Mouse (Mus musculus) fat pad, adult 2 months (tissue): Measurements from ENCODE around the gene Ftsj1.
A peak's percentile ranks its signal among the peaks of the same experiment; 100 is the strongest.

Experiments used
- DNase-seq: peaks from one replicate; pipeline ENCODE4 v3.0.0-alpha.2; 2011; ENCODE audit warnings: low read depth, low spot score; ENCODE audit errors: extremely low read depth

Ftsj1 gene

GRCm38 (mm10) chrX:8252334-8253285, at the start of gene Ftsj1:
Ftsj1 (minus strand) TSS chrX:8252406.
- no peak for DNase-seq

GRCm38 (mm10) chrX:8288621-8289020, 36.4 kb upstream of the Ftsj1 start:
- DNase-seq = no peak

GRCm38 (mm10) chrX:8274056-8274455, 21.9 kb upstream of the Ftsj1 start:
- DNase-seq = no peak

- DNase-seq = no peak
Measured at GRCm38 (mm10) chrX:8272000-8272399, 19.8 kb upstream of the Ftsj1 start.

DNA sequence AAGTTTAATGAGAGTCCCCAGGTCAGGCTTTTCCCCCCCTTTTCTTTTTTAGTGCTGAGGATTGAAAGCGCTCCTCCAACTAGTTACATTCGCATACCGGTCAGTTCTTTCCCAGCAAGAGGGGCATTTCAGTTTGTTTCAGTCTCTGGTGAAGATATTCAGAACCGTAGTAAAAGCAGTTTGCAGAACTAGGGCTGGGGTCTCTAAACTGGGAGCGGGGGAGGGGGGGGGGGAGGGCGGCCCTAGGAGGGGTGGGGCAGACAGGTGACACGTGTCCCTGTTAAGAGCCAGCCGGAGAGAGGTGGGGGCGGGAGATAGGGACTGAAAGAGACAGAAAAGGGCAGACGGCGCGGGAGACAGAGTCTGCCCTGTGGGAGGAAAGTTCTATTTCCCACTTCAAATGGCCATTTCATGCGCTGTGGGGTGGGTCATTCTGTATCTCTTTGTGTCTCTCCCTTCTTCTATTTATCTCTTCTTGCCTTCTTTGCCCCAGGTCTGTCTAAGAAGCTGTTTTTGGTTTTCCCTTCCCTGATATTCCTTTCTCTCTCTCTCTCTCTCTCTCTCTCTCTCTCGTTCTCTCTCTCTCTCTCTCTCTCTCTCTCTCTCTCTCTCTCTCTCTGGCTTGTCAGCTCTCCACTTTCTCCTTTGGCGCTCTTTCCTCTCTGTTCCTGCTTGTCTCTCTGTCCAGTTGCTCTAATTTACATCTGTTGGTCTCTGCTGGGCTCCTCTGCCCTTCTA, 19.0 kb upstream of the Ftsj1 start, which contains the start of gene Slc38a5:
Gene Slc38a5 (plus strand): TSS at position 51 of the 738 bp plus-strand sequence.
- DNase-seq = no peak

DNA sequence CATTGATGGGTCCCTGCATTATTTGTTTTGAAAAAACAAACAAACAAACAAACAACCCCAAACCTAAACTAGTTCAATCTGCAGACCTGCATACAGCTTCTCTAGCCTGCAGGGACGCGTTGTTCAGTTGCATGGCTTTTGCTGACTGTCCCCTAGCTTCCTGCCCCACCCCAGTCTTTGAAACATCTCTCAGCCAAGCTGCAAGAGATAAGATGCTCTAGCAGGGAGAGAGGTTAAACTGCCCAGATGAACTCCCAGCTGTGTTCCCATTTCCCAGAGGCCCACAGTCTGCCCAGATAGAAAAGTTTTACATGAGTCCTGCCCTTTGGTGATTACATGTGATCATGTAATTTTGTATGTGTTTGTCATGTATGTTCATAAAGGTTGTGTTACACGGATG, 12.0 kb upstream of the Ftsj1 start:
- DNase-seq = no peak

GRCm38 (mm10) chrX:8263156-8263804, 11.1 kb upstream of the Ftsj1 start:
- no peak for DNase-seq

DNA sequence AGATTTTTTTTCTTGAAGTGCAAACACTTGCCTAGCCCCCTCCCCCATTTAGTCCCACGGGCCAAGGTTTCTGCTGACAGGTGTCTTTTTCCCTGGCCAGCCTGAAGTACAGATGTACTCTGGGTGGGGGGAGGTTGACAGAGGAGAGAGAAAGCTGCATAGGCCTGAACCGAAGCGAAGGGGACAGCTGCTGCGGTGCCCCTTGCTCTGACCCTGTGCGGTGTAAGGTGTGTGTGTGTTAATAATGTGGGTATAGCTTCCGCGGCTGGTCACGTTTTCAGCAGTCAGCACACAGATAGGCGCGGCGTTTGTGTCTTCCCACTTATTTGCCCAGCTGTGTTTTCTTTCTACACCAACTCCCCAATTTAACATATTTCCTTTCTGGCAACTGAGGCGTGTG, 7.3 kb upstream of the Ftsj1 start:
- DNase-seq = no peak

DNA sequence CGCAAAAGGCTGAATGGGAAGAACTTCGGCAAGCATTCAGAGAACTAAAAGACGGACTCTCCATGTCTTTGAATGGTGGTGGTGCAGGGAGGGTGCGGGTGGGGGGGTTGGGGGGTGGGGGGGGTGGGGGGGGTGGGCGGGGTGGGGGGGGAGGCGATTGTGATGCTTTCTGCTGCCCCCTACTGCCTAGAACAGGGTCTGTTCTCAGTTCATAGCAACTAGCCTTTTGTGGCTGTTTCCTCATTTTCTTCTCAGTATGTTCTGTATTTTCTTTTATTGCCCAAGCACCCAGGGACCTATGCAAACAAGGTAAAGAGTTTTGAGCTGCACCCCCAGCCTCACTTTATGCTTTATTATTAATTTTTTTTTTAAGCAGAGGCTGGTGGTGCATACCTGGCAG, 3.6 kb upstream of the Ftsj1 start:
- no peak for DNase-seq

DNA sequence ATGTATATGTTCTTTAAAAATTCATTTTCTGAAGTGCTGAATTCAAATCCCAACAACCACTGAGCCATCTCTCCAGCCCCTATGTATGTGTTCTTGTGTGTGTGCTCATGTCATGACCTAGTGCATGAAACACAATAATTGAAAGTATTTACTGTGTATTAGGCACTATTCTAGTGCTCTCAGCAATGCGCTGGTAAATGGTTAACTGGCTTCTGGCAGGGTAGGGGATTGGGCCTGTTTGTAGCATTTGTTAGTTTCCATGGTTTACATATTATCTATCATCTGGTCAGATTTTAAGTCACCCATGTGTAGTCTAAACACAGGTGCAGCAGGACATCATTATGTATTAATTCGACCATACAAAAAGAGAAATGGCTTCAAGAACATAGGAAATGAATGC, 1.5 kb upstream of the Ftsj1 start:
- no peak for DNase-seq

- DNase-seq = no peak
Measured at GRCm38 (mm10) chrX:8251789-8252333, 345 bp downstream of the Ftsj1 start.

DNA sequence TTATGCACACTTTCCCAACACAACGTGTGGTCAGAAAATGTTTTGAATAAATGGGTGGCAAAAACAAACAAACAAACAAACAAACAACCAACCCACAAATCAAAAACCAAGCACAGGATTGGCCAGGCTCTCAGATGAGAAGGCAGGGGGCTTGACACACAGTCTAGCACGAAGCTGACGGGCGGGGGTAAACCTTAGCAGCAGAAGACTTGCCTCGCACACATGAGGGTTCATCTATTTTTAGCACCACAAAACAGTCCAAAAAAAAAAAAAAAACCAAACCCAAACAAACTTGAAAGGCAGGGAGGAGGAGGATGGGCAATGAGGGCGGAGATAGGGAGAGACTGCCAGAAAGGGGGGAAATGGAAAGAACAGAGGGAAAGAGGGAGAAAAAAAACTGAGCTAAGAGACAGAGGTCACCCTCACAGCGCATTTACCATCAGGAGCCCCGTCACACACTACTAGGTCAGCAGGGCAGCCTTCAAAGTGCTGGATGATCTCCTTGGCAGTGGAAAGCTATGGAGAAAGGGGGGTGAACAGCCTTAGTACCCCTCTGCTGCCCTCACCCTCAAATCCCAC, 3.6 kb downstream of the Ftsj1 start:
- no peak for DNase-seq

GRCm38 (mm10) chrX:8247680-8248079, 4.5 kb downstream of the Ftsj1 start:
- no peak for DNase-seq

DNA sequence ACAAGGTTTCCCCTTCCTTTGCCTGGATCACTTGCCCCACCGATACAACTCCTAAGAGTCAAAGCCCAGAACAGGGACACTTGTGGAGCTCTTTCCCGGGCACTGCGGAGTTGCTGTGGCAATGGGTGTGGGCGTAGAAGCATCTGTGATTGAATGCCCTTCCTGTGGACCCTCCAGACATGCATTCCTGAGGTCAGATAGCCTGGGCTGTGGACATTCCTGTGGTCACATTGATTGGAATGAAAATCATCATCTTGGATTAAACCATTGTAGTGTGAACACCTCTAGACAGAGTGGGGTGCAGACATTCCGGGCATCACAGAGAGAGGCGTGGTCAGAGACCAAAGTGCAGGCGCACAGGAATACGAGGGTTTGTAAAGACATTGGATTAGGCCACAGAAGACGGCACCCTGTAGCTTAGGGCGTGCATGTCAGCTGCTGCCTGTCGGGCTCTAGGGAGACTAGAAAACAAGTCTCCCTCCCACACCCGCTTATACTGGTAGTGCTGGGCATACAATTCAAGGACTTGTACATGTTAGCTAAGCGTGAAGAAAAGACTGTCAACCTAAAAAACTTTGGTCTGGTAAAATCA, 13.3 kb downstream of the Ftsj1 start:
- no peak for DNase-seq

- no peak for DNase-seq
Measured at GRCm38 (mm10) chrX:8236704-8237103, 15.5 kb downstream of the Ftsj1 start.

GRCm38 (mm10) chrX:8233602-8234001, 18.6 kb downstream of the Ftsj1 start:
- no peak for DNase-seq

GRCm38 (mm10) chrX:8230272-8230671, 21.9 kb downstream of the Ftsj1 start:
- no peak for DNase-seq

DNA sequence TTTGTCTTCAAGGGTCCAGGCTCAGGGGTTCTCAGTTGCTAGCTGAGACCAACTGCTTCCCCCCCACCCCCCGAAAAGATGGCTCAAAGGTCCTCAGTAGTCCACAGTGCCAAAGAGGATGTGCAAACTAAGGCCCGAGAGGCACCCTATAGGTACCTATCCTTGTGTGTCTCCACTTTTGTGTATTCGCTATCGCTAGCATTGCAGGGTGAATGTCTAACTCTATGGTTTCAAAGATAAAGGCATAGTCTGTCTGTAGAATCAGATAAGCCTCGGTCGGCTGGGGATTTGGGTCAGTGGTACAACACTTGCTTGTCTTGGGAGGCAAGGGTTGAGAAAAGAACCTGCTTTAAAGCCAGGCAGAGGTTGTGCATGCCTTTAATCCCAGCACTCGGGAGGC, 28.7 kb downstream of the Ftsj1 start:
- DNase-seq = no peak

DNA sequence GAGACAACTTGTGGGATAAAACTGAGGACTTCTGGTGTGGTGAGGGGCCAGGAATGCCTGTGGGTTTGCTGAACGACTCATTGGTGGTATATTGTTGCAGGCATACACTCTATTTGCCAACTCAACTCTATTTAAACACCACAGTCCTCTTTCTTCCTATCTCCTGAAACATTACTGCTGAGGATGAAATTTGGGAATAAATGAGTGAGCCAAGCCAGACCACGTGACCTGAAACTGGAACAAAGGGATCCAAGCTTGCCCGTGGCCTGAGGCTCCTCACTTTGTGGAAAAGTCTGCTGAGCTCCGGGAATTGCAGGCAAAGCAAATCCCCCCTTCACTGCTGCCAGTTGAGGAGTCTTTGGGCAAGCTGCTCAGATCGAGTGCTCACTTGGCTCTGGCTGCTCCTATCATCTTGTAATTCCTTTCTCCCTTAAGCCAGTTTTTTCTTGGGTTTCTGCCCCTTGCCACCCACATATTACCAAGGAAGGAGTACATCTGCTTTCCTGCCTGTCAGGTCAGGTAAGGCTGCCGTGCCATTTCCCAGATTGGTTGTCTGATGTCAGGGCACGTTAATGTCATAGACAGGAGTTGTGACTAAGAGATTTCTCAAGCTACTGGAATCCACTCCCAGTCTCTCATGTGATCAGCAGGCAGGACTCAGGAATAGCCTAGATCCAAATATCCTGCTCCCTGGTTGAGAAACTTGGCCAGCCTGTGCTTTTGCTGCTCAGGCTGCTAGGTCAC, 29.4 kb downstream of the Ftsj1 start:
- peak; percentile 89 for DNase-seq

DNA sequence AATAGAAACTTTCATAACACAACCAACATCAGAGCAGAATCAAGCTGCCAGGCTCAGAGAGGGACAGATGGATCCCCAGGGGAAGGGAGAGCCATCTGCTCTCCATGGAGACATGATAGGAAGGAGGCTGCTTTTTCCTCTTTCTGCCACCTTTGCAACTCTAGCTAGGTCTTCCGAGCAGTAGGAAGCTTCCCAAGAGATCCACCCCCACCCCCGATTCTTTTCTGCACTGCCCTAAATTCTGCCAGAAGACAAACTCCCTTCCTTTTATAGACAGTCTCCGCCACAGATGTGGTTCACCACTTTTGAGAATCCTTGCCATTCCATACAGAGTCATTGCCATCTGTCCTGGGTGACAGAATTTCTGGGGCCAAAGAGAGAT, 29.9 kb downstream of the Ftsj1 start:
- DNase-seq = no peak
